In the genomic region with DNA sequence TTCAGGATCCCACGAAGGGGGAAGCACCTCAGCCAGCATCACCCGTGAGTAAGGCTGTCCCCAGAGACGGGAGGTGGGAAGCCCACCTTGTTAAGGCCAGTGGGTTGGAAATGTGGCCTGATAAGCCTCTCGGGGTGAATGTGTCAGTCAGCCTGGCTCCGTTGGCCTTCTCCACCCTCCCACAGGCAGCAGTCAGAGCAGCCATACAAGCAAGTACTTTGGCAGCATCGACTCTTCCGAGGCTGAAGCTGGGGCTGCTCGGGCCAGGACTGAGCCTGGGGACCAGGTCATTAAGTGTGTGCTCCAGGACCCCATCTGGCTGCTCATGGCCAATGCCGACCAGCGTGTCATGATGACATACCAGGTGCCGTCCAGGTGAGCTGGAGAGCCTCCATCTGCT, we compare ENCODE assay signal across 30 mouse cellular contexts. TPM values are rescaled to one million over a fixed set of nuclear protein-coding genes. Genes with fewer than 3 reads are reported as not detected.
DNase-seq lines count a peak whose midpoint lies in the region.
"Had no signal": no experiment of that assay in that cellular context is flagged by ENCODE, and none has a peak within 500 bp of the region (broad histone marks: within the 10 kb centered on the region; RNA-seq: fewer than 3 reads in every experiment).

No protein-coding gene starts in this region.

- H3K9me3 ChIP-seq in heart, embryonic 10.5 days = no peaks in the 10 kb centered on the region
- H3K9me3 ChIP-seq: embryonic facial prominence, embryonic 13.5 days; heart, embryonic 13.5 days; midbrain, embryonic 10.5 days; midbrain, embryonic 15.5 days; neural tube, embryonic 12.5 days had no signal

- peaks cover 69% of the 10 kb centered on the region for H3K36me3 ChIP-seq in heart, embryonic 10.5 days

- WGBS in heart, embryonic 10.5 days = 83% methylated on average over 11 of the region's 11 CpGs

- peak; percentile 20 for DNase-seq in cerebellum, adult 8-10 months
- no peak for DNase-seq in cerebellum, postnatal 4 days (ENCODE audit: low spot score in 2 of 2)
- peak; percentile 93 for DNase-seq in heart, adult 11 months
- no peak for DNase-seq in heart, embryonic 10.5 days (ENCODE audit: low spot score)
- DNase-seq in thymus, postnatal 4 days = peak; percentile 6
- no peak for DNase-seq in thymus, postnatal 10 days (ENCODE audit: low spot score in 2 of 2)
- no peak for DNase-seq in spleen, postnatal 36 days (ENCODE audit: low spot score in 2 of 2)
- DNase-seq: adrenal gland, adult 8-10 months; gastrocnemius, postnatal 36 days; heart, postnatal 10 days; kidney, adult 11 months; kidney, postnatal 14 days; lung, adult 2 months; lung, postnatal 10 days; right cerebral cortex, adult 18-20 months; right cerebral cortex, postnatal 4 days; thymus, postnatal 14 days had no signal

- no peak overlapping the region for H3K4me3 ChIP-seq in heart, embryonic 10.5 days
- H3K4me3 ChIP-seq: embryonic facial prominence, embryonic 13.5 days; heart, adult 2 months; heart, embryonic 13.5 days; left cerebral cortex, adult 2 months; midbrain, embryonic 10.5 days; midbrain, embryonic 15.5 days; neural tube, embryonic 12.5 days had no signal

- H3K27me3 ChIP-seq in heart, embryonic 10.5 days (ENCODE audit: insufficient read depth, poor library complexity, severe bottlenecking) = no peaks in the 10 kb centered on the region
- H3K27me3 ChIP-seq: embryonic facial prominence, embryonic 13.5 days; heart, embryonic 13.5 days; midbrain, embryonic 15.5 days; neural tube, embryonic 12.5 days had no signal

- no peak overlapping the region for H3K27ac ChIP-seq in heart, embryonic 10.5 days
- H3K27ac ChIP-seq: embryonic facial prominence, embryonic 13.5 days; heart, adult 2 months; heart, embryonic 13.5 days; hindbrain, embryonic 14.5 days; left cerebral cortex, adult 2 months; liver, embryonic 14.5 days; macrophage; midbrain, embryonic 10.5 days; midbrain, embryonic 15.5 days; neural tube, embryonic 12.5 days had no signal

- peaks cover 26% of the 10 kb centered on the region for H3K4me1 ChIP-seq in heart, embryonic 10.5 days
- H3K4me1 ChIP-seq: neural tube, embryonic 12.5 days had no signal

RNA-seq across cellular contexts. Expression of a gene that starts 12.5 kb away (rescaled TPM):
- 0.60 and 0.63 TPM in 2 replicates for polyA plus RNA-seq in heart, embryonic 10.5 days (2016; fragmentation: Nextera tagmentation; extraction: Ambion mirVana)
- polyA plus RNA-seq: activated CD4-positive, CD25-positive, alpha-beta regulatory T cell, adult 4 months; inflammation-experienced regulatory T-cells, adult 6 months; macrophage had no signal

RNA-seq across cellular contexts. Expression of a gene that starts 12.7 kb away (rescaled TPM):
- 8.0 and 8.8 TPM in 2 replicates for polyA plus RNA-seq in heart, embryonic 10.5 days (2016; fragmentation: Nextera tagmentation; extraction: Ambion mirVana)

RNA-seq across cellular contexts. Expression of a gene that starts 14.7 kb away (rescaled TPM):
- polyA plus RNA-seq in heart, embryonic 10.5 days (2016; fragmentation: Nextera tagmentation; extraction: Ambion mirVana) = 0.16 and 0.17 TPM in 2 replicates
- polyA plus RNA-seq: activated CD4-positive, CD25-positive, alpha-beta regulatory T cell, adult 4 months; forebrain, embryonic 11.5 days; neural tube, embryonic 12.5 days had no signal

RNA-seq across cellular contexts. Expression of a gene that starts 18.0 kb away (rescaled TPM):
- polyA plus RNA-seq in heart, embryonic 10.5 days (2016; fragmentation: Nextera tagmentation; extraction: Ambion mirVana) = 0.16 and 0.25 TPM in 2 replicates
- polyA plus RNA-seq: forebrain, embryonic 11.5 days; macrophage; neural tube, embryonic 12.5 days had no signal

RNA-seq across cellular contexts. Expression of a gene that starts 19.4 kb away (rescaled TPM):
- 85.8 and 93.0 TPM in 2 replicates for polyA plus RNA-seq in heart, embryonic 10.5 days (2016; fragmentation: Nextera tagmentation; extraction: Ambion mirVana)

Comparison
In these comparisons a context has a peak if more than half of its experiments do, and no peak if none do; other contexts are left out.
1. DNase-seq: peak in cerebellum, adult 8-10 months (single experiment), heart, adult 11 months (single experiment) and thymus, postnatal 4 days (single experiment); none in cerebellum, postnatal 4 days (0 of 2), heart, embryonic 10.5 days (single experiment), thymus, postnatal 10 days (0 of 2) and spleen, postnatal 36 days (0 of 2).